Mouse (Mus musculus): ENCODE data around the gene Meltf. TPM values are rescaled to one million over a fixed set of nuclear protein-coding genes. Genes with fewer than 3 reads are reported as not detected.
"Not testable (repeated sequence)": the region's sequence is repeated elsewhere in the genome, so short reads cannot be mapped to it uniquely, and the experiment has no call there.

Meltf gene
- polyA plus RNA-seq, 1 experiment from 2014 or later = 0.20 TPM

- peaks cover 5% of the 10 kb centered on the region for H3K4me1 ChIP-seq
- no peak overlapping the region for H3K4me3 ChIP-seq
- H3K9ac ChIP-seq = no peak overlapping the region
- no peaks in the 10 kb centered on the region for H3K9me3 ChIP-seq
- H3K27ac ChIP-seq = no peak overlapping the region
- peaks cover 7% of the 10 kb centered on the region; the same call in 1 of the 2 replicates for H3K27me3 ChIP-seq (replicated peaks)
- no peaks in the 10 kb centered on the region; the same call in 1 of the 2 replicates for H3K36me3 ChIP-seq
- WGBS = 62% methylated on average over 2 of the region's 2 CpGs
- no peak overlapping the region for H3K4me2 ChIP-seq (replicated peaks)
- no peak for ATAC-seq (ENCODE audit: low FRiP score, low read depth)
Measured at GRCm38 (mm10) chr16:31940586-31940985, 62.0 kb downstream of the Meltf start.

- Histone ChIP-seq H3K4me3 (0 out of 2 replicates have a peak overlapping the region, but pooled peaks have one; percentile 3), H3K27me3 (replicated peaks) (no peaks in the 10 kb centered on the region), H3K27ac (no peak overlapping the region), H3K9ac (peak overlapping the region; percentile 42; the same call in 1 of the 2 replicates), H3K36me3 (no peaks in the 10 kb centered on the region; the same call in 1 of the 2 replicates), H3K4me2 (replicated peaks) (peak overlapping the region; percentile 12; the same call in 1 of the 2 replicates), H3K4me1 (peaks cover 23% of the 10 kb centered on the region), H3K9me3 (no peaks in the 10 kb centered on the region)
- 0 out of 2 replicates have a peak, but pooled peaks have one; percentile 11 for ATAC-seq (ENCODE audit: low FRiP score, low read depth)
- WGBS = 2% methylated on average over 10 of the region's 10 CpGs
Measured at GRCm38 (mm10) chr16:31943980-31944379, 65.4 kb downstream of the Meltf start.

GRCm38 (mm10) chr16:31944698-31945255 lies 66.2 kb downstream of the Meltf start:
- no peak overlapping the region for H3K27ac ChIP-seq
- 90% methylated on average over 12 of the region's 12 CpGs for WGBS
- no peak overlapping the region for H3K9ac ChIP-seq
- no peaks in the 10 kb centered on the region for H3K27me3 ChIP-seq (replicated peaks)
- no peaks in the 10 kb centered on the region for H3K9me3 ChIP-seq
- no peak overlapping the region for H3K4me2 ChIP-seq (replicated peaks)
- no peak for ATAC-seq (ENCODE audit: low FRiP score, low read depth)
- no peak overlapping the region for H3K4me3 ChIP-seq
- no peaks in the 10 kb centered on the region; the same call in 1 of the 2 replicates for H3K36me3 ChIP-seq
- peaks cover 31% of the 10 kb centered on the region for H3K4me1 ChIP-seq

- no peak overlapping the region for H3K4me2 ChIP-seq (replicated peaks)
- H3K9me3 ChIP-seq = no peaks in the 10 kb centered on the region
- no peaks in the 10 kb centered on the region for H3K27me3 ChIP-seq (replicated peaks)
- H3K27ac ChIP-seq = no peak overlapping the region
- WGBS = 88% methylated on average over 6 of the region's 6 CpGs
- no peak overlapping the region for H3K4me3 ChIP-seq
- H3K4me1 ChIP-seq = peaks cover 31% of the 10 kb centered on the region
- no peak overlapping the region for H3K9ac ChIP-seq
- H3K36me3 ChIP-seq = peaks cover under 1% of the 10 kb centered on the region; the same call in 1 of the 2 replicates
- ATAC-seq (ENCODE audit: low FRiP score, low read depth) = no peak
Measured at GRCm38 (mm10) chr16:31945372-31945771, 66.8 kb downstream of the Meltf start.

GRCm38 (mm10) chr16:31945986-31946385 lies 67.4 kb downstream of the Meltf start:
- H3K4me1 ChIP-seq = peaks cover 31% of the 10 kb centered on the region
- 90% methylated on average over 6 of the region's 6 CpGs for WGBS
- H3K27ac ChIP-seq; ATAC-seq (ENCODE audit: low FRiP score, low read depth); H3K9me3 ChIP-seq; H3K9ac ChIP-seq; H3K27me3 ChIP-seq (replicated peaks); H3K4me3 ChIP-seq; H3K36me3 ChIP-seq: not testable (repeated sequence)
- H3K4me2 ChIP-seq (replicated peaks) = peak overlapping the region; percentile 65

- peak overlapping the region; percentile 65 for H3K4me2 ChIP-seq (replicated peaks)
- no peaks in the 10 kb centered on the region for H3K27me3 ChIP-seq (replicated peaks)
- H3K4me3 ChIP-seq = peak overlapping the region; percentile 87
- peaks cover 12% of the 10 kb centered on the region; the same call in 1 of the 2 replicates for H3K36me3 ChIP-seq
- no peak for ATAC-seq (ENCODE audit: low FRiP score, low read depth)
- H3K9ac ChIP-seq = peak overlapping the region; percentile 88
- peaks cover 31% of the 10 kb centered on the region for H3K4me1 ChIP-seq
- 38% methylated on average over 8 of the region's 8 CpGs for WGBS
- H3K27ac ChIP-seq = no peak overlapping the region
- H3K9me3 ChIP-seq = no peaks in the 10 kb centered on the region
Measured at GRCm38 (mm10) chr16:31947333-31947732, 68.7 kb downstream of the Meltf start.

GRCm38 (mm10) chr16:31947901-31948316 lies 69.3 kb downstream of the Meltf start:
- Histone ChIP-seq H3K9ac (peak overlapping the region; percentile 88), H3K4me3 (peak overlapping the region; percentile 87), H3K27me3 (replicated peaks) (no peaks in the 10 kb centered on the region), H3K9me3 (no peaks in the 10 kb centered on the region), H3K4me2 (replicated peaks) (peak overlapping the region; percentile 65), H3K27ac (peak overlapping the region; percentile 87), H3K4me1 (peaks cover 31% of the 10 kb centered on the region), H3K36me3 (peaks cover 15% of the 10 kb centered on the region; the same call in 1 of the 2 replicates)
- ATAC-seq (ENCODE audit: low FRiP score, low read depth) = peak; percentile 67
- under 1% methylated on average over 38 of the region's 38 CpGs for WGBS

GRCm38 (mm10) chr16:31948345-31948774 lies 69.8 kb downstream of the Meltf start, which contains the start of the genes 0610012G03Rik and Ncbp2:
0610012G03Rik (minus strand) TSS chr16:31948494.
Ncbp2 (plus strand) TSS chr16:31948513.
- under 1% methylated on average over 55 of the region's 55 CpGs for WGBS
- peak within 1 kb of the TSS; percentile 65 for H3K4me2 ChIP-seq (replicated peaks)
- peak within 1 kb of the TSS; percentile 88 for H3K9ac ChIP-seq
- peak within 1 kb of the TSS; percentile 87 for H3K27ac ChIP-seq
- no peaks in the 10 kb centered on the region for H3K9me3 ChIP-seq
- H3K4me1 ChIP-seq = peaks cover 31% of the 10 kb centered on the region
- peak within 1 kb of the TSS; percentile 87 for H3K4me3 ChIP-seq
- H3K27me3 ChIP-seq (replicated peaks) = no peaks in the 10 kb centered on the region
- ATAC-seq (ENCODE audit: low FRiP score, low read depth) = peak; percentile 90
- H3K36me3 ChIP-seq = peaks cover 15% of the 10 kb centered on the region; the same call in 1 of the 2 replicates

Other genes with a start within 250 kb of the Meltf start
- 22.0 and 22.6 TPM in 2 replicates for gene Dlg1, start 215.4 kb upstream of the Meltf start, polyA plus RNA-seq (2016; fragmentation: Nextera tagmentation; extraction: Ambion mirVana)
- gene Pigz, start 55.0 kb downstream of the Meltf start, polyA plus RNA-seq (2016; fragmentation: Nextera tagmentation; extraction: Ambion mirVana) = 2.8 and 4.0 TPM in 2 replicates
- 80.5 and 85.5 TPM in 2 replicates for gene 0610012G03Rik, start 69.7 kb downstream of the Meltf start, polyA plus RNA-seq (2016; fragmentation: Nextera tagmentation; extraction: Ambion mirVana)
- 118 and 124 TPM in 2 replicates for gene Ncbp2, start 69.7 kb downstream of the Meltf start, polyA plus RNA-seq (2016; fragmentation: Nextera tagmentation; extraction: Ambion mirVana)
- 23.2 and 25.6 TPM in 2 replicates for gene Senp5, start 124.5 kb downstream of the Meltf start, polyA plus RNA-seq (2016; fragmentation: Nextera tagmentation; extraction: Ambion mirVana)
- 43.3 and 45.4 TPM in 2 replicates for gene Pak2, start 200.5 kb downstream of the Meltf start, polyA plus RNA-seq (2016; fragmentation: Nextera tagmentation; extraction: Ambion mirVana)
- gene Pigx, start 220.9 kb downstream of the Meltf start, polyA plus RNA-seq (2016; fragmentation: Nextera tagmentation; extraction: Ambion mirVana) = 121 and 136 TPM in 2 replicates
- gene Cep19, start 221.0 kb downstream of the Meltf start, polyA plus RNA-seq (2016; fragmentation: Nextera tagmentation; extraction: Ambion mirVana) = 43.5 and 45.7 TPM in 2 replicates